Mouse (Mus musculus): ENCODE data around the gene Tbcc. TPM values are rescaled to one million over a fixed set of nuclear protein-coding genes. Genes with fewer than 3 reads are reported as not detected.

Tbcc gene
- polyA plus RNA-seq, 1 experiment, result 10.8 TPM

- peaks cover 5% of the 10 kb centered on the region for H3K4me1 ChIP-seq (ENCODE audit: control insufficient read depth, insufficient read depth, low read length)
- H3K9ac ChIP-seq (ENCODE audit: low read depth, poor library complexity, severe bottlenecking), result no peak overlapping the region
- no peak overlapping the region for H3K27ac ChIP-seq (ENCODE audit: insufficient read depth, low read length)
- no peaks in the 10 kb centered on the region for H3K27me3 ChIP-seq (ENCODE audit: control insufficient read depth, insufficient read depth, low read length, poor library complexity, severe bottlenecking)
- H3K4me3 ChIP-seq (ENCODE audit: low read depth, low read length), result no peak overlapping the region
- TF ChIP-seq POLR2A (IDR thresholded peaks at IDR 0.05; ENCODE audit: insufficient read depth, low read length), result no peak
- TF ChIP-seq EP300 (IDR thresholded peaks at IDR 0.05; ENCODE audit: insufficient read depth, low read depth, low read length), result no peak
- no peak for TF ChIP-seq CTCF (IDR thresholded peaks at IDR 0.05; ENCODE audit: low read depth, low read length)
- H3K9me3 ChIP-seq (replicated peaks; ENCODE audit: control insufficient read depth, insufficient read depth, low read length, poor library complexity, severe bottlenecking), result no peaks in the 10 kb centered on the region
- peaks cover 16% of the 10 kb centered on the region for H3K36me3 ChIP-seq (ENCODE audit: control insufficient read depth, insufficient read depth, low read length, poor library complexity, severe bottlenecking)
Measured at GRCm38 (mm10) chr17:46932961-46933360, 42.5 kb downstream of the Tbcc start.

DNA sequence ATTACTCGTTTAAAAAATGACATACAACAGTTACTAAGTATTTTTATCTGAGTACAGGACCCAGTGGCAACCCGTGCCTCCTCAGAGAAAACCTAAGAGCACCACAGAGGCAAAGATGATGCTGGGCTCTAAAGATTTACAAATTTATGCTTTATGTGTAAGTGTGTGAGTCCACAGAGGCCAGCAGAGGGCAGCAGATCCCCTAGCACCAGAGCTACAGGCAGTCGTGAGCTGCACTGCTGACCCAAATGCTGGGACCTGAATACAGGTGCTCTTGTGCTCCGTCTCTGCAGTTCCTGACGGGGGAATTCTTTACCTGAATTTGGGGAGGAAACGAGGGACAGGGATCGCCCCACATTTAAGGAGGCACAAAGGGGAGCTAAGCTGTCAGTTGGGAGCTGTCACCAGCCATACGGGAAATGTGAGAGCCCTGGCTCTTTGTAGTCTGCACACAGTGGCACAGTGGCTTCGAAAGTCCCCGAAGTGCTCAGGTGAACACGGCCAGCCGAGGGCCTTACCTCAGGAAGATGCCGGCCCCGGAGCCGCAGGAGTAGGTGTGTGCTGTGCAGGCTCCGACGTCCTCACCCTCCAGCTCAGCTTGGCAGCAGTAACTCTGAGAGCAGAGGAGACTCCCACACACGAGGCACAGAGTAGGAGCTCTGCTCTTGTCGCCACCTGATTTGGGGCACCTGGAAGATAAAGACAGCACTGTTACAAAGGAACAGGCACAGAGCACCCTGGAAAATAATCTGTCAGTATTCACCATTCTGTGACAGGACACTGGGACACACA is 43.3 kb downstream of the Tbcc start:
- no peak for TF ChIP-seq EP300 (IDR thresholded peaks at IDR 0.05; ENCODE audit: insufficient read depth, low read depth, low read length)
- TF ChIP-seq CTCF (IDR thresholded peaks at IDR 0.05; ENCODE audit: low read depth, low read length), result peak; percentile 88
- H3K9ac ChIP-seq (ENCODE audit: low read depth, poor library complexity, severe bottlenecking), result no peak overlapping the region
- peaks cover 17% of the 10 kb centered on the region for H3K36me3 ChIP-seq (ENCODE audit: control insufficient read depth, insufficient read depth, low read length, poor library complexity, severe bottlenecking)
- H3K9me3 ChIP-seq (replicated peaks; ENCODE audit: control insufficient read depth, insufficient read depth, low read length, poor library complexity, severe bottlenecking), result no peaks in the 10 kb centered on the region
- no peaks in the 10 kb centered on the region for H3K27me3 ChIP-seq (ENCODE audit: control insufficient read depth, insufficient read depth, low read length, poor library complexity, severe bottlenecking)
- H3K4me3 ChIP-seq (ENCODE audit: low read depth, low read length), result no peak overlapping the region
- peaks cover 2% of the 10 kb centered on the region for H3K4me1 ChIP-seq (ENCODE audit: control insufficient read depth, insufficient read depth, low read length)
- H3K27ac ChIP-seq (ENCODE audit: insufficient read depth, low read length), result no peak overlapping the region

DNA sequence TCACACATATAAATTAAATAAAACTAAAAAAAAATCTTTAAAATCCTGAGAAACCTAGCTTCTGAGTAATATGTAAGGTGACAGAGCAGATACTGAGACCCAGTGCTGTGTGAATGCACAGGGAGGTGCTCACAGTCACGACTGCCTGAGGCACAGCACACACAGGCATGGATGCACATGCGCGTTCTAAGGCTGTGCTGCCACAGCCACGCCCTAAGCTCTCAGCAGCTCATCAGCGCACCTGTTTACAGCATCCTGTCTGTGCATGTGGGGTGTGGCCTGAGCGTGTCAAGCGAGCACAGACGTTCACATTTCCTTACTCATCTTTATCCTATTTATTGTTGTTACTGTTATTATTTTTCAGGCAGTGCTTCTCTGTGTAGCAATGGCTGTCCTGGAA is 50.0 kb downstream of the Tbcc start:
- no peak overlapping the region for H3K9ac ChIP-seq (ENCODE audit: low read depth, poor library complexity, severe bottlenecking)
- H3K4me3 ChIP-seq (ENCODE audit: low read depth, low read length), result no peak overlapping the region
- peaks cover 16% of the 10 kb centered on the region for H3K36me3 ChIP-seq (ENCODE audit: control insufficient read depth, insufficient read depth, low read length, poor library complexity, severe bottlenecking)
- H3K4me1 ChIP-seq (ENCODE audit: control insufficient read depth, insufficient read depth, low read length), result no peaks in the 10 kb centered on the region
- no peaks in the 10 kb centered on the region for H3K9me3 ChIP-seq (replicated peaks; ENCODE audit: control insufficient read depth, insufficient read depth, low read length, poor library complexity, severe bottlenecking)
- no peak overlapping the region for H3K27ac ChIP-seq (ENCODE audit: insufficient read depth, low read length)
- TF ChIP-seq EP300 (IDR thresholded peaks at IDR 0.05; ENCODE audit: insufficient read depth, low read depth, low read length) (no peak), POLR2A (IDR thresholded peaks at IDR 0.05; ENCODE audit: insufficient read depth, low read length) (no peak)
- no peaks in the 10 kb centered on the region for H3K27me3 ChIP-seq (ENCODE audit: control insufficient read depth, insufficient read depth, low read length, poor library complexity, severe bottlenecking)

Other genes with a start within 250 kb of the Tbcc start
- 10.1 TPM in 2 replicates for gene Klc4, start 244.7 kb upstream of the Tbcc start, polyA plus RNA-seq (2011; ENCODE audit: insufficient read depth, insufficient read length, low read depth, missing spikeins)
- gene Mrpl2, start 244.5 kb upstream of the Tbcc start, polyA plus RNA-seq (2011; ENCODE audit: insufficient read depth, insufficient read length, low read depth, missing spikeins), result 65.8 and 70.9 TPM in 2 replicates
- gene Cul7, start 240.3 kb upstream of the Tbcc start, polyA plus RNA-seq (2011; ENCODE audit: insufficient read depth, insufficient read length, low read depth, missing spikeins), result 67.1 and 74.8 TPM in 2 replicates
- 48.5 and 60.2 TPM in 2 replicates for gene Rrp36, start 216.3 kb upstream of the Tbcc start, polyA plus RNA-seq (2011; ENCODE audit: insufficient read depth, insufficient read length, low read depth, missing spikeins)
- 142 and 147 TPM in 2 replicates for gene Mea1, start 211.9 kb upstream of the Tbcc start, polyA plus RNA-seq (2011; ENCODE audit: insufficient read depth, insufficient read length, low read depth, missing spikeins)
- gene Klhdc3, start 209.8 kb upstream of the Tbcc start, polyA plus RNA-seq (2011; ENCODE audit: insufficient read depth, insufficient read length, low read depth, missing spikeins), result 90.3 and 97.7 TPM in 2 replicates
- 97.3 and 99.4 TPM in 2 replicates for gene Ppp2r5d, start 185.6 kb upstream of the Tbcc start, polyA plus RNA-seq (2011; ENCODE audit: insufficient read depth, insufficient read length, low read depth, missing spikeins)
- 13.0 and 13.4 TPM in 2 replicates for gene Pex6, start 179.2 kb upstream of the Tbcc start, polyA plus RNA-seq (2011; ENCODE audit: insufficient read depth, insufficient read length, low read depth, missing spikeins)
- 3.9 and 4.1 TPM in 2 replicates for gene Gnmt, start 161.5 kb upstream of the Tbcc start, polyA plus RNA-seq (2011; ENCODE audit: insufficient read depth, insufficient read length, low read depth, missing spikeins)
- 31.2 and 37.2 TPM in 2 replicates for gene Cnpy3, start 138.5 kb upstream of the Tbcc start, polyA plus RNA-seq (2011; ENCODE audit: insufficient read depth, insufficient read length, low read depth, missing spikeins)
- gene Ptcra, start 127.0 kb upstream of the Tbcc start, polyA plus RNA-seq (2011; ENCODE audit: insufficient read depth, insufficient read length, low read depth, missing spikeins), result 1.1 and 1.7 TPM in 2 replicates
- 6.7 and 7.2 TPM in 2 replicates for gene 2310039H08Rik, start 118.0 kb upstream of the Tbcc start, polyA plus RNA-seq (2011; ENCODE audit: insufficient read depth, insufficient read length, low read depth, missing spikeins)
- 167 and 196 TPM in 2 replicates for gene Rpl7l1, start 108.0 kb upstream of the Tbcc start, polyA plus RNA-seq (2011; ENCODE audit: insufficient read depth, insufficient read length, low read depth, missing spikeins)
- gene Bicral, start 32.2 kb upstream of the Tbcc start, polyA plus RNA-seq (2011; ENCODE audit: insufficient read depth, insufficient read length, low read depth, missing spikeins), result 24.2 and 26.7 TPM in 2 replicates
- gene Prph2, start 19.8 kb downstream of the Tbcc start, polyA plus RNA-seq (2011; ENCODE audit: insufficient read depth, insufficient read length, low read depth, missing spikeins), result not detected in 2 replicates
- gene Ubr2, start 119.9 kb downstream of the Tbcc start, polyA plus RNA-seq (2011; ENCODE audit: insufficient read depth, insufficient read length, low read depth, missing spikeins), result 39.3 and 42.5 TPM in 2 replicates